Mouse (Mus musculus): ENCODE results near the gene Insig2.

- no peak for TF ChIP-seq GATA1 (IDR thresholded peaks at IDR 0.05; ENCODE audit: low read depth, low read length)
- TF ChIP-seq CHD2 (IDR thresholded peaks at IDR 0.05; ENCODE audit: low read length) = no peak
- TF ChIP-seq EP300 (IDR thresholded peaks at IDR 0.05; ENCODE audit: low read depth in 1 of 2, low read length in 2 of 2) = no peak
- TF ChIP-seq RAD21 (IDR thresholded peaks at IDR 0.05; ENCODE audit: low read depth, low read length) = no peak
- no peak for TF ChIP-seq POLR2A (IDR thresholded peaks at IDR 0.05; ENCODE audit: control insufficient read depth in 1 of 2, insufficient read depth in 1 of 2, low read depth in 1 of 2, low read length in 2 of 2, poor library complexity in 1 of 2)
- TF ChIP-seq ZMIZ1 (IDR thresholded peaks at IDR 0.05; ENCODE audit: low read depth, low read length) = no peak
- no peak for TF ChIP-seq CTCF (IDR thresholded peaks at IDR 0.05 in 2 of 3, conservative IDR thresholded peaks at IDR 0.05 in 1 of 3; ENCODE audit: control insufficient read depth in 1 of 3, insufficient read depth in 1 of 3, low read depth in 2 of 3, low read length in 3 of 3, poor library complexity in 1 of 3, severe bottlenecking in 1 of 3)
- TF ChIP-seq MAX (IDR thresholded peaks at IDR 0.05; ENCODE audit: low read length) = no peak
- no peak for TF ChIP-seq GABPA (IDR thresholded peaks at IDR 0.05; ENCODE audit: low read depth, low read length)
Observed at GRCm38 (mm10) chr1:121333986-121334703, 1.8 kb upstream of the Insig2 start.

All from MEL (cell line).